Mouse (Mus musculus): Measurements from ENCODE around the gene Sumo3. TPM values are rescaled to one million over a fixed set of nuclear protein-coding genes. Genes with fewer than 3 reads are reported as not detected.

Sumo3 gene
- polyA plus RNA-seq, 1 experiment, result 152 TPM

DNA sequence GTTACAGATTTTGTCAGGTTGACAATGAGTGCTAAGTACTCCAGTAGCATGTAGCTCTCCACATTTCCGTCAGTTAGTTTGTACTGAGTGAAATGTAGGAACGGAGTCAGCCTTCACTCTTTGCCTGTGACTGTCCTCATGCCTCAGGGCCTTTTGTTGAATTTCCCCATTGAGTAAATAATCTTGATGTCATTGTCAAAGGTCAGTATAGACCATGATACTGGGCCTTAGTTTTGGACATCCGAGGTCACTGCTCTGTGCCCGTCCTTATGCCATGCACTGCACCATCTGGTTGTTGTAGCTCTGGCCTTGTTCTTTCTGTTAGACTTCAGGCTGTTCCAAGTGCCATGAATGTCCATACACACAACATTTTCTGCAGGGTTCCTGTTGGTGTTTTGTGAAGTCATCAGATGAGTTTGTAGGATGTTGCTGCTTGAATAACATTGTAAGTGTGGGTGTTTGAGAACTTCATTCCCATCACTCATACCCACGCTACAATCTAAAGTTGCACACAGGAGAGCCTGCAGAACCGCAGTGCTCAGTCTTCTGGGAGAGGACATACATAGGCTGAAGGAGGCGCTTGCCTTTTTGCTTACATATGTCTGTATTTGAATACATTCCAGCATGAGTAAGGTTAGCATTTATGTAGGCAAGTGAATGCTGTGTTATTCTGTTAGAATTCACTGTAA, 30.5 kb downstream of the Sumo3 start:
- no peak overlapping the region for H3K4me3 ChIP-seq (ENCODE audit: insufficient read depth, poor library complexity, severe bottlenecking)
- peaks cover 71% of the 10 kb centered on the region for H3K79me2 ChIP-seq (ENCODE audit: control insufficient read depth, insufficient read depth)
- TF ChIP-seq MYOD1 (IDR thresholded peaks at IDR 0.05; ENCODE audit: control insufficient read depth, insufficient read length, low read depth), result no peak
- no peak for TF ChIP-seq MAX (IDR thresholded peaks at IDR 0.05)
- TF ChIP-seq CTCF (IDR thresholded peaks at IDR 0.05; ENCODE audit: control insufficient read depth, insufficient read depth, insufficient read length), result no peak
- TF ChIP-seq CEBPB (IDR thresholded peaks at IDR 0.05; ENCODE audit: low read depth), result no peak
- TF ChIP-seq USF1 (IDR thresholded peaks at IDR 0.05; ENCODE audit: low read depth), result no peak
- no peak for TF ChIP-seq MYOG (IDR thresholded peaks at IDR 0.05; ENCODE audit: control insufficient read depth, extremely low read depth, insufficient read length)
- TF ChIP-seq FOSL1 (IDR thresholded peaks at IDR 0.05; ENCODE audit: insufficient read depth, low read length, poor library complexity, severe bottlenecking), result no peak
- peaks cover 28% of the 10 kb centered on the region for H3K79me3 ChIP-seq (ENCODE audit: low read depth)
- H3K36me3 ChIP-seq (ENCODE audit: control insufficient read depth, insufficient read depth), result peaks cover 87% of the 10 kb centered on the region
- H3K27me3 ChIP-seq (ENCODE audit: control insufficient read depth, insufficient read depth, insufficient read length), result no peaks in the 10 kb centered on the region
- no peak overlapping the region for H3ac ChIP-seq (ENCODE audit: control insufficient read depth, insufficient read length, low read depth)

DNA sequence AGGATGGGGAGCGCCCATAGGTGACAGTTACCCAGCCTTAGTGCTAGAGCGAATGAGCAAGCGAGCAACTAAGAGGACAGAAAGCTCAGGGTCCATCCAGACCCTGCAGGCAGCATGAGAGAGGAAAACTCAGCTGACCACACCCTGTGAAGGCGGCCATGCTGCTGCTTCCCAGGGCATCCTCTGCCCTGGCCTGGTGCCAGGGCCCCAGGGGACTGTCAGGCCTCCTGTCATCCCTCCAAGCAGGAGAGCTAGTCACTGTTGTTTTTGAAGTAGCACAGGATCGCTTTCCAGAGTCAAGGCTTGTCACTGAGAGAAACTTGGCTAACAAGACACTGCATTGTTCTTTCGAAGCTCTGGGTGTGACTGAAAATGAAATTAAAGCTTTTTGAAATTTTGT, 33.1 kb downstream of the Sumo3 start:
- Histone ChIP-seq H3ac (ENCODE audit: control insufficient read depth, insufficient read length, low read depth) (peak overlapping the region; percentile 24), H3K27me3 (ENCODE audit: control insufficient read depth, insufficient read depth, insufficient read length) (no peaks in the 10 kb centered on the region), H3K79me2 (ENCODE audit: control insufficient read depth, insufficient read depth) (peaks cover 61% of the 10 kb centered on the region), H3K79me3 (ENCODE audit: low read depth) (peaks cover 26% of the 10 kb centered on the region), H3K36me3 (ENCODE audit: control insufficient read depth, insufficient read depth) (peaks cover 93% of the 10 kb centered on the region), H3K4me3 (ENCODE audit: insufficient read depth, poor library complexity, severe bottlenecking) (no peak overlapping the region)
- TF ChIP-seq USF1 (IDR thresholded peaks at IDR 0.05; ENCODE audit: low read depth) (no peak), MYOD1 (IDR thresholded peaks at IDR 0.05; ENCODE audit: control insufficient read depth, insufficient read length, low read depth) (no peak), FOSL1 (IDR thresholded peaks at IDR 0.05; ENCODE audit: insufficient read depth, low read length, poor library complexity, severe bottlenecking) (no peak)

DNA sequence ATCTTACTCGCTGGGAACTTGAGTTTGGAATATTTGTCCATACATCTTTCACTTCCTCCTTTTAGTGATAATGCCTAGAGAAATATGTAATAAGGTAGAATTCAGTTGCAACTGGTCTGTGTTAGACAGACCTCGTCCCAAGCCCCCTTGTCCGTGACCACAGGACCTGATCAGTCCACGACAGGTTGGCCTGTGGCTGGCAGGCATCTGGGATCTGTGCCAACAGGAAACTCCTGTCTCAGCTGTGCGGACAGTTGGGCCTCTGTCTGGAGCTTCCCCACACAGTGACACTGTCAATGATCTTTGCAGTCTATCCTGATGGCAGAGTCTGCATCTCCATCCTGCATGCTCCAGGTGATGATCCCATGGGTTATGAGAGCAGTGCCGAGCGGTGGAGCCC, 37.3 kb downstream of the Sumo3 start:
- H3K79me2 ChIP-seq (ENCODE audit: control insufficient read depth, insufficient read depth), result peaks cover 28% of the 10 kb centered on the region
- H3K4me3 ChIP-seq (ENCODE audit: insufficient read depth, poor library complexity, severe bottlenecking), result no peak overlapping the region
- no peak for TF ChIP-seq USF1 (IDR thresholded peaks at IDR 0.05; ENCODE audit: low read depth)
- TF ChIP-seq MAX (IDR thresholded peaks at IDR 0.05), result no peak
- no peak for TF ChIP-seq FOSL1 (IDR thresholded peaks at IDR 0.05; ENCODE audit: insufficient read depth, low read length, poor library complexity, severe bottlenecking)
- TF ChIP-seq CEBPB (IDR thresholded peaks at IDR 0.05; ENCODE audit: low read depth), result no peak
- TF ChIP-seq MYOD1 (IDR thresholded peaks at IDR 0.05; ENCODE audit: control insufficient read depth, insufficient read length, low read depth), result no peak
- no peak for TF ChIP-seq CTCF (IDR thresholded peaks at IDR 0.05; ENCODE audit: control insufficient read depth, insufficient read depth, insufficient read length)
- no peak for TF ChIP-seq MYOG (IDR thresholded peaks at IDR 0.05; ENCODE audit: control insufficient read depth, extremely low read depth, insufficient read length)
- H3K79me3 ChIP-seq (ENCODE audit: low read depth), result peaks cover 16% of the 10 kb centered on the region
- no peaks in the 10 kb centered on the region for H3K27me3 ChIP-seq (ENCODE audit: control insufficient read depth, insufficient read depth, insufficient read length)
- H3ac ChIP-seq (ENCODE audit: control insufficient read depth, insufficient read length, low read depth), result no peak overlapping the region
- peaks cover 78% of the 10 kb centered on the region for H3K36me3 ChIP-seq (ENCODE audit: control insufficient read depth, insufficient read depth)

DNA sequence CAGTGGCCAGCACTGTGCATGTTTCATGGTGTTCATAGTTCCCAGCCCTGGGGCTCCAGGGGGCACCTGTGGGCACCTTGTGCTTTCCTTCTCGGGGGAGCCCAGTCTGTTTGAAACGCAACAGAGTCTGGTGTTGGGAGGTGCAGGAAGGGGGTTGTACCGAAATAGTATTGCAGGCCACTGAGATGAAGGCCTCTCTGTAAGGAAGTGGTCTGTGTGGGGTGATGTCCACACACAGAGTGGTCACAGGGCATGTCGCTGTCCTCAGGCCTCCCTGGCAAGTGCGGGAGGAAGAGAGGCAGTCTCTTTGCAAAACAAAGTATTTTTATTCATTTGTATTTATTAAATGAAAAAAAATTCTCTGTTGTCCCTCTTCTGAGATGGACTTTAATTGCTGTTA, 39.7 kb downstream of the Sumo3 start:
- TF ChIP-seq MYOG (IDR thresholded peaks at IDR 0.05; ENCODE audit: control insufficient read depth, extremely low read depth, insufficient read length) (no peak), FOSL1 (IDR thresholded peaks at IDR 0.05; ENCODE audit: insufficient read depth, low read length, poor library complexity, severe bottlenecking) (no peak), MYOD1 (IDR thresholded peaks at IDR 0.05; ENCODE audit: control insufficient read depth, insufficient read length, low read depth) (no peak), USF1 (IDR thresholded peaks at IDR 0.05; ENCODE audit: low read depth) (no peak), CTCF (IDR thresholded peaks at IDR 0.05; ENCODE audit: control insufficient read depth, insufficient read depth, insufficient read length) (no peak), CEBPB (IDR thresholded peaks at IDR 0.05; ENCODE audit: low read depth) (no peak), MAX (IDR thresholded peaks at IDR 0.05) (no peak)
- Histone ChIP-seq H3K36me3 (ENCODE audit: control insufficient read depth, insufficient read depth) (peaks cover 56% of the 10 kb centered on the region), H3K79me3 (ENCODE audit: low read depth) (no peaks in the 10 kb centered on the region), H3ac (ENCODE audit: control insufficient read depth, insufficient read length, low read depth) (no peak overlapping the region), H3K4me3 (ENCODE audit: insufficient read depth, poor library complexity, severe bottlenecking) (no peak overlapping the region), H3K27me3 (ENCODE audit: control insufficient read depth, insufficient read depth, insufficient read length) (no peaks in the 10 kb centered on the region), H3K79me2 (ENCODE audit: control insufficient read depth, insufficient read depth) (peaks cover 3% of the 10 kb centered on the region)

DNA sequence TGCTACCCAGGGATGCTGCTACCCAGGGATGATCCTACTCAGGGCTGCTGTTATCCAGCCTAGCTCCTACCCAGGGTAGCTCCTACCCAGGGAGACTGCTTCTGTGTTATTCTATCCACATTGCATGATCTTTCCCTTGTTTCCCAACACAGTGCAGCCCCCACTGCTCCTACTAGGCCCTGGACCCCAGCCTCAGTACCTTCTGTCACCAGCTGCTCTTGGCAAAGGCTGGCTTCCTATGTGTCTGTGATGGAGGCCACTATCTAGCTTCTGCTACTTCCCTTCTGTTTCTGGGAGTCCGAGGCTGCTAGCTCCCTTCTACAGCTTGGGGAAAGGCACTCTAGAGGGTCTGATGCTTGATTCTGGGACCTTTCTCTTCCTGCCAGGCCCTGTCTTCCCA, 41.6 kb downstream of the Sumo3 start:
- no peak overlapping the region for H3K4me3 ChIP-seq (ENCODE audit: insufficient read depth, poor library complexity, severe bottlenecking)
- TF ChIP-seq CTCF (IDR thresholded peaks at IDR 0.05; ENCODE audit: control insufficient read depth, insufficient read depth, insufficient read length) (no peak), CEBPB (IDR thresholded peaks at IDR 0.05; ENCODE audit: low read depth) (no peak), MYOD1 (IDR thresholded peaks at IDR 0.05; ENCODE audit: control insufficient read depth, insufficient read length, low read depth) (no peak), MAX (IDR thresholded peaks at IDR 0.05) (no peak), USF1 (IDR thresholded peaks at IDR 0.05; ENCODE audit: low read depth) (no peak), FOSL1 (IDR thresholded peaks at IDR 0.05; ENCODE audit: insufficient read depth, low read length, poor library complexity, severe bottlenecking) (no peak), MYOG (IDR thresholded peaks at IDR 0.05; ENCODE audit: control insufficient read depth, extremely low read depth, insufficient read length) (no peak)
- no peaks in the 10 kb centered on the region for H3K27me3 ChIP-seq (ENCODE audit: control insufficient read depth, insufficient read depth, insufficient read length)
- no peak overlapping the region for H3ac ChIP-seq (ENCODE audit: control insufficient read depth, insufficient read length, low read depth)
- no peaks in the 10 kb centered on the region for H3K79me3 ChIP-seq (ENCODE audit: low read depth)
- H3K36me3 ChIP-seq (ENCODE audit: control insufficient read depth, insufficient read depth), result peaks cover 37% of the 10 kb centered on the region
- no peaks in the 10 kb centered on the region for H3K79me2 ChIP-seq (ENCODE audit: control insufficient read depth, insufficient read depth)

DNA sequence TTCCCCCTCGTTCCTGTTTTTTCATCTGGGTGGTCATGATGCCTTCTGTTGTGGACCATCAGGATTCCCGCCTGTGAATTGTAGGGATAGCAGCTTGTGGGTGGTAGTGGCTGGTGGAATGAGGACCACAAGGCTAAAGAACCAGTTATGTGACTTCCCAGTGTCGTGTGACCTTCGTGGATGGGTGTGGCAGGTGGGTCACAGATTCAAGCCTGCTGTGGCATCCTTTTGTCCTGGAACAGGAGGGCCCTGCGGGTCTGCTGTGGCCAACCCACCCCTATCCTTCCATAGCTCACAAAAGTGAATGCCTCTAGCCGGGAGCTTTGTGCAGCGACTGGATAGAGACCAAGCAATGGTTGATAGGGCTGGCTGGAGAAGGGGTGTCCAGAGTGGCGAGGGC, 42.0 kb downstream of the Sumo3 start:
- Histone ChIP-seq H3K79me2 (ENCODE audit: control insufficient read depth, insufficient read depth) (no peaks in the 10 kb centered on the region), H3K36me3 (ENCODE audit: control insufficient read depth, insufficient read depth) (peaks cover 32% of the 10 kb centered on the region), H3K4me3 (ENCODE audit: insufficient read depth, poor library complexity, severe bottlenecking) (no peak overlapping the region), H3K79me3 (ENCODE audit: low read depth) (no peaks in the 10 kb centered on the region), H3ac (ENCODE audit: control insufficient read depth, insufficient read length, low read depth) (no peak overlapping the region), H3K27me3 (ENCODE audit: control insufficient read depth, insufficient read depth, insufficient read length) (no peaks in the 10 kb centered on the region)
- TF ChIP-seq FOSL1 (IDR thresholded peaks at IDR 0.05; ENCODE audit: insufficient read depth, low read length, poor library complexity, severe bottlenecking), result no peak
- TF ChIP-seq CTCF (IDR thresholded peaks at IDR 0.05; ENCODE audit: control insufficient read depth, insufficient read depth, insufficient read length), result no peak
- no peak for TF ChIP-seq MAX (IDR thresholded peaks at IDR 0.05)
- TF ChIP-seq MYOG (IDR thresholded peaks at IDR 0.05; ENCODE audit: control insufficient read depth, extremely low read depth, insufficient read length), result no peak
- TF ChIP-seq USF1 (IDR thresholded peaks at IDR 0.05; ENCODE audit: low read depth), result no peak
- no peak for TF ChIP-seq CEBPB (IDR thresholded peaks at IDR 0.05; ENCODE audit: low read depth)
